Mouse (Mus musculus) liver, embryonic 13.5 days (tissue): Measurements from ENCODE around the gene Zfp800. TPM values are rescaled to one million over a fixed set of nuclear protein-coding genes. Genes with fewer than 3 reads are reported as not detected.

Experiments
- ATAC-seq: fragments of 200-750 bp; cut with Nextera tagmentation; 2 replicates; pipeline ENCODE4 v1.8.0; 2017; ENCODE audit warnings: low read depth, mild to moderate bottlenecking, moderate number of reproducible peaks, moderate library complexity
- DNase-seq: peaks from one replicate; pipeline ENCODE4 v3.0.0; 2022
- H3K27ac ChIP-seq: fragments of 300-500 bp; sonication (generic); 2 replicates; pipeline ENCODE4 v1.5.1; 2015; ENCODE audit warnings: moderate library complexity, mild to moderate bottlenecking, inconsistent platforms
- H3K27me3 ChIP-seq: fragments of 300-500 bp; sonication (generic); 2 replicates; pipeline ENCODE4 v1.6.1; 2015; ENCODE audit warnings: mild to moderate bottlenecking, inconsistent platforms
- H3K36me3 ChIP-seq: fragments of 300-500 bp; sonication (generic); 2 replicates; pipeline ENCODE4 v1.6.1; 2015; ENCODE audit warnings: mild to moderate bottlenecking, inconsistent platforms
- H3K4me1 ChIP-seq: fragments of 300-500 bp; sonication (generic); replicated peaks from 2 replicates; pipeline ENCODE4 v1.6.1; 2015; ENCODE audit warnings: inconsistent platforms
- H3K4me2 ChIP-seq: fragments of 300-500 bp; sonication (generic); 2 replicates; pipeline ENCODE4 v1.6.1; 2015; ENCODE audit warnings: inconsistent platforms, mild to moderate bottlenecking, moderate library complexity
- H3K4me3 ChIP-seq: fragments of 300-500 bp; sonication (generic); replicated peaks from 2 replicates; pipeline ENCODE4 v1.5.1; 2015; ENCODE audit warnings: mild to moderate bottlenecking, inconsistent platforms
- H3K9ac ChIP-seq: fragments of 300-500 bp; sonication (generic); 2 replicates; pipeline ENCODE4 v1.6.1; 2015; ENCODE audit warnings: mild to moderate bottlenecking, inconsistent platforms
- H3K9me3 ChIP-seq: fragments of 300-500 bp; sonication (generic); replicated peaks from 2 replicates; pipeline ENCODE4 v1.6.1; 2016; ENCODE audit warnings: inconsistent platforms
- WGBS: fragments of 180-500 bp; shearing (Covaris S2); methylation state at CpG from one replicate; pipeline ENCODE4 v1.1.7; 2015; ENCODE audit not compliant: insufficient replicate concordance; 5-methylcytosine and 5-hydroxymethylcytosine counted together
- polyA plus RNA-seq: library from polyadenylated mRNA; unstranded; fragments of >200 nt; fragmentation: Nextera tagmentation; extraction: Ambion mirVana; gene quantifications from 2 replicates; pipeline ENCODE4 v1.2.1, GENCODE M21; 2015

The Zfp800 gene
- polyA plus RNA-seq, 1 experiment from 2014 or later, result 33.3 TPM

GRCm38 (mm10) chr6:28396051-28396852 is 1.6 kb downstream of the Zfp800 start:
- Histone ChIP-seq H3K27me3 (peaks cover 63% of the 10 kb centered on the region), H3K9me3 (no peaks in the 10 kb centered on the region), H3K36me3 (no peaks in the 10 kb centered on the region), H3K9ac (no peak overlapping the region), H3K4me2 (no peak overlapping the region), H3K4me1 (no peaks in the 10 kb centered on the region), H3K4me3 (no peak overlapping the region), H3K27ac (no peak overlapping the region)
- DNase-seq, result no peak
- ATAC-seq, result no peak
- 29% methylated on average over 15 of the region's 15 CpGs for WGBS

- H3K4me3 ChIP-seq, result no peak overlapping the region
- no peaks in the 10 kb centered on the region for H3K36me3 ChIP-seq
- no peaks in the 10 kb centered on the region for H3K4me1 ChIP-seq
- no peak overlapping the region for H3K9ac ChIP-seq
- ATAC-seq (no peak), DNase-seq (no peak)
- H3K9me3 ChIP-seq, result no peaks in the 10 kb centered on the region
- 66% methylated on average over 3 of the region's 3 CpGs for WGBS
- no peak overlapping the region for H3K27ac ChIP-seq
- no peak overlapping the region for H3K4me2 ChIP-seq
- H3K27me3 ChIP-seq, result peaks cover 2% of the 10 kb centered on the region; the same call in 1 of the 2 replicates
These were observed 8.8 kb downstream of the Zfp800 start for GRCm38 (mm10) chr6:28389038-28389437.

GRCm38 (mm10) chr6:28385169-28385568 is 12.6 kb downstream of the Zfp800 start:
- Histone ChIP-seq H3K9ac (no peak overlapping the region), H3K4me1 (no peaks in the 10 kb centered on the region), H3K27ac (no peak overlapping the region), H3K4me2 (no peak overlapping the region), H3K27me3 (no peaks in the 10 kb centered on the region), H3K36me3 (no peaks in the 10 kb centered on the region), H3K4me3 (no peak overlapping the region), H3K9me3 (no peaks in the 10 kb centered on the region)
- DNase-seq (no peak), ATAC-seq (no peak)
- WGBS, result 53% methylated on average over 3 of the region's 3 CpGs

- ATAC-seq, result no peak
- 41% methylated on average over 4 of the region's 4 CpGs for WGBS
- DNase-seq, result no peak
These were observed 15.8 kb downstream of the Zfp800 start for GRCm38 (mm10) chr6:28381983-28382382.

GRCm38 (mm10) chr6:28369966-28370683 is 27.7 kb downstream of the Zfp800 start:
- H3K9ac ChIP-seq, result no peak overlapping the region
- H3K27ac ChIP-seq, result no peak overlapping the region
- no peak overlapping the region for H3K4me3 ChIP-seq
- no peaks in the 10 kb centered on the region for H3K4me1 ChIP-seq
- H3K36me3 ChIP-seq, result no peaks in the 10 kb centered on the region
- 65% methylated on average over 6 of the region's 6 CpGs for WGBS
- no peaks in the 10 kb centered on the region for H3K27me3 ChIP-seq
- H3K9me3 ChIP-seq, result no peaks in the 10 kb centered on the region
- H3K4me2 ChIP-seq, result no peak overlapping the region
- DNase-seq, result no peak
- ATAC-seq, result no peak

More at GRCm38 (mm10) chr6:28381983-28382382, 15.8 kb downstream of the Zfp800 start:
- Histone ChIP-seq H3K9ac (no peak overlapping the region), H3K4me1 (no peaks in the 10 kb centered on the region), H3K4me2 (no peak overlapping the region), H3K4me3 (no peak overlapping the region), H3K36me3 (no peaks in the 10 kb centered on the region), H3K9me3 (no peaks in the 10 kb centered on the region), H3K27ac (no peak overlapping the region), H3K27me3 (no peaks in the 10 kb centered on the region)

- Histone ChIP-seq H3K4me1 (no peaks in the 10 kb centered on the region), H3K9ac (no peak overlapping the region), H3K4me2 (no peak overlapping the region), H3K36me3 (no peaks in the 10 kb centered on the region), H3K9me3 (no peaks in the 10 kb centered on the region), H3K27ac (no peak overlapping the region), H3K4me3 (no peak overlapping the region), H3K27me3 (no peaks in the 10 kb centered on the region)
- no peak for ATAC-seq
- 86% methylated on average over 9 of the region's 9 CpGs for WGBS
- no peak for DNase-seq
These were observed 30.2 kb downstream of the Zfp800 start for GRCm38 (mm10) chr6:28367575-28367974.

- H3K4me2 ChIP-seq, result no peak overlapping the region
- DNase-seq (no peak), ATAC-seq (no peak)
- 57% methylated on average over 3 of the region's 3 CpGs for WGBS
- H3K9me3 ChIP-seq, result no peaks in the 10 kb centered on the region
- H3K36me3 ChIP-seq, result no peaks in the 10 kb centered on the region
- H3K27me3 ChIP-seq, result no peaks in the 10 kb centered on the region
- no peak overlapping the region for H3K9ac ChIP-seq
- no peak overlapping the region for H3K27ac ChIP-seq
- no peaks in the 10 kb centered on the region for H3K4me1 ChIP-seq
- no peak overlapping the region for H3K4me3 ChIP-seq
These were observed 46.7 kb downstream of the Zfp800 start for GRCm38 (mm10) chr6:28351066-28351465.

- H3K9ac ChIP-seq, result no peak overlapping the region
- H3K4me2 ChIP-seq, result no peak overlapping the region
- ATAC-seq (no peak), DNase-seq (no peak)
- H3K36me3 ChIP-seq, result no peaks in the 10 kb centered on the region
- no peak overlapping the region for H3K27ac ChIP-seq
- H3K4me1 ChIP-seq, result no peaks in the 10 kb centered on the region
- H3K4me3 ChIP-seq, result no peak overlapping the region
- H3K9me3 ChIP-seq, result no peaks in the 10 kb centered on the region
- H3K27me3 ChIP-seq, result no peaks in the 10 kb centered on the region
These were observed 52.1 kb downstream of the Zfp800 start for GRCm38 (mm10) chr6:28345677-28346076.

GRCm38 (mm10) chr6:28345181-28345580 is 52.6 kb downstream of the Zfp800 start:
- H3K4me3 ChIP-seq, result no peak overlapping the region
- no peaks in the 10 kb centered on the region for H3K36me3 ChIP-seq
- H3K4me1 ChIP-seq, result no peaks in the 10 kb centered on the region
- H3K9me3 ChIP-seq, result no peaks in the 10 kb centered on the region
- no peaks in the 10 kb centered on the region for H3K27me3 ChIP-seq
- H3K9ac ChIP-seq, result no peak overlapping the region
- WGBS, result 46% methylated on average over 7 of the region's 7 CpGs
- DNase-seq, result no peak
- H3K27ac ChIP-seq, result no peak overlapping the region
- ATAC-seq, result no peak
- no peak overlapping the region for H3K4me2 ChIP-seq

GRCm38 (mm10) chr6:28342863-28343262 is 54.9 kb downstream of the Zfp800 start:
- no peaks in the 10 kb centered on the region for H3K36me3 ChIP-seq
- H3K4me1 ChIP-seq, result no peaks in the 10 kb centered on the region
- no peaks in the 10 kb centered on the region for H3K27me3 ChIP-seq
- WGBS, result 51% methylated on average over 5 of the region's 5 CpGs
- DNase-seq, result no peak
- no peak overlapping the region for H3K9ac ChIP-seq
- no peak for ATAC-seq
- no peak overlapping the region for H3K27ac ChIP-seq
- no peak overlapping the region for H3K4me2 ChIP-seq
- no peak overlapping the region for H3K4me3 ChIP-seq
- H3K9me3 ChIP-seq, result no peaks in the 10 kb centered on the region

- no peak overlapping the region for H3K27ac ChIP-seq
- H3K9ac ChIP-seq, result no peak overlapping the region
- no peaks in the 10 kb centered on the region for H3K9me3 ChIP-seq
- H3K36me3 ChIP-seq, result no peaks in the 10 kb centered on the region
- no peak overlapping the region for H3K4me3 ChIP-seq
- DNase-seq (no peak), ATAC-seq (no peak)
- no peaks in the 10 kb centered on the region for H3K4me1 ChIP-seq
- no peaks in the 10 kb centered on the region for H3K27me3 ChIP-seq
- H3K4me2 ChIP-seq, result no peak overlapping the region
- WGBS, result 48% methylated on average over 4 of the region's 4 CpGs
These were observed 56.6 kb downstream of the Zfp800 start for GRCm38 (mm10) chr6:28341174-28341573.

GRCm38 (mm10) chr6:28339410-28339809 is 58.4 kb downstream of the Zfp800 start:
- Histone ChIP-seq H3K9ac (no peak overlapping the region), H3K4me3 (no peak overlapping the region), H3K27ac (no peak overlapping the region), H3K4me2 (no peak overlapping the region), H3K36me3 (no peaks in the 10 kb centered on the region), H3K9me3 (no peaks in the 10 kb centered on the region), H3K4me1 (no peaks in the 10 kb centered on the region), H3K27me3 (no peaks in the 10 kb centered on the region)
- no peak for ATAC-seq
- no peak for DNase-seq
- 68% methylated on average over 5 of the region's 5 CpGs for WGBS
